Mouse (Mus musculus): ENCODE data around the gene Sox15. TPM values are rescaled to one million over a fixed set of nuclear protein-coding genes. Genes with fewer than 3 reads are reported as not detected.
"Not testable (repeated sequence)": the region's sequence is repeated elsewhere in the genome, so short reads cannot be mapped to it uniquely, and the experiment has no call there.

Gene Sox15
- total and polyA plus RNA-seq, 2 experiments from 2014 or later, result 0.19 to 0.27 TPM

GRCm38 (mm10) chr11:69697396-69697795 is 42.3 kb downstream of the Sox15 start:
- no peak for ATAC-seq (ENCODE audit: low FRiP score)
- 89% methylated on average over 3 of the region's 3 CpGs for WGBS

GRCm38 (mm10) chr11:69698574-69698973 is 43.5 kb downstream of the Sox15 start:
- H3K4me2 ChIP-seq (ENCODE audit: low read depth, low read length, poor library complexity, severe bottlenecking), result no peak overlapping the region
- no peaks in the 10 kb centered on the region for H3K36me3 ChIP-seq (ENCODE audit: insufficient read depth, low read length)
- no peak overlapping the region for H3K9ac ChIP-seq (replicated peaks; ENCODE audit: low read length, poor library complexity, severe bottlenecking)
- no peak overlapping the region for H3K4me3 ChIP-seq (ENCODE audit: low read depth, low read length)
- no peaks in the 10 kb centered on the region for H3K27me3 ChIP-seq (ENCODE audit: insufficient read depth, low read length)
- DNase-seq (ENCODE audit: low spot score) (no peak), ATAC-seq (ENCODE audit: low FRiP score) (no peak)
- peak; percentile 37 for TF ChIP-seq CTCF (IDR thresholded peaks at IDR 0.05)
- peaks cover 5% of the 10 kb centered on the region; the same call in 1 of the 2 replicates for H3K4me1 ChIP-seq (ENCODE audit: insufficient read depth, low read length)
- no peak overlapping the region for H3K27ac ChIP-seq (ENCODE audit: low read depth, low read length)
- 74% methylated on average over 5 of the region's 5 CpGs for WGBS
- H3K9me3 ChIP-seq (ENCODE audit: low read length), result no peaks in the 10 kb centered on the region

More at GRCm38 (mm10) chr11:69697396-69697795, 42.3 kb downstream of the Sox15 start:
- H3K4me3 ChIP-seq (ENCODE audit: low read depth, low read length), result no peak overlapping the region
- H3K27ac ChIP-seq (ENCODE audit: low read depth, low read length), result no peak overlapping the region
- no peaks in the 10 kb centered on the region for H3K9me3 ChIP-seq (ENCODE audit: low read length)
- peaks cover 5% of the 10 kb centered on the region; the same call in 1 of the 2 replicates for H3K4me1 ChIP-seq (ENCODE audit: insufficient read depth, low read length)
- H3K9ac ChIP-seq (replicated peaks; ENCODE audit: low read length, poor library complexity, severe bottlenecking), result no peak overlapping the region
- H3K4me2 ChIP-seq (ENCODE audit: low read depth, low read length, poor library complexity, severe bottlenecking), result no peak overlapping the region
- H3K27me3 ChIP-seq (ENCODE audit: insufficient read depth, low read length), result no peaks in the 10 kb centered on the region
- TF ChIP-seq CTCF (IDR thresholded peaks at IDR 0.05), result no peak
- no peak for DNase-seq (ENCODE audit: low spot score)
- no peaks in the 10 kb centered on the region for H3K36me3 ChIP-seq (ENCODE audit: insufficient read depth, low read length)

DNA sequence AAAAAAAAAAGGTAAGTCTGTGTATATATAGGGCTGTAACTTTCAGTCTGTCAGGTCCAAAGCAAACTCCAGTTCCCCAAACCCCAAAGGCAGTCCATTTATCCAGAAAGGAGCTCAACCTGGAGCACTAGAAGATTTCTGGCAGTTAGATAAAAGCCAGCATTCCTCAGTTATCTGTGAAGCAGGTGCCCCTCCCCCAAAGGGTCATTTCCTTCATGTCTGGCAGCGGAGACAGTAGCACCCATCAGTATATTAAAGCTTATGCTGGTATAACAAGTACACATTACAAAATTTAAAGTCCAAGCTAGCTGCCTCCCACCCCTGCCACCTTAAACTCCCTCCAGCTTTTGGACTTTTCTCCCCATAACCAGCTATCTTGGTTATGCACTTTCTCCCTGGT is 44.5 kb downstream of the Sox15 start:
- ATAC-seq (ENCODE audit: low FRiP score) (no peak), DNase-seq (ENCODE audit: low spot score) (no peak)
- Histone ChIP-seq H3K4me2 (ENCODE audit: low read depth, low read length, poor library complexity, severe bottlenecking) (no peak overlapping the region), H3K9me3 (ENCODE audit: low read length) (no peaks in the 10 kb centered on the region), H3K9ac (replicated peaks; ENCODE audit: low read length, poor library complexity, severe bottlenecking) (no peak overlapping the region), H3K27ac (ENCODE audit: low read depth, low read length) (no peak overlapping the region), H3K36me3 (ENCODE audit: insufficient read depth, low read length) (no peaks in the 10 kb centered on the region), H3K4me3 (ENCODE audit: low read depth, low read length) (no peak overlapping the region), H3K27me3 (ENCODE audit: insufficient read depth, low read length) (no peaks in the 10 kb centered on the region), H3K4me1 (ENCODE audit: insufficient read depth, low read length) (peaks cover 5% of the 10 kb centered on the region; the same call in 1 of the 2 replicates)
- WGBS, result 74% methylated on average over 1 of the region's 1 CpGs
- TF ChIP-seq CTCF (IDR thresholded peaks at IDR 0.05), result no peak

DNA sequence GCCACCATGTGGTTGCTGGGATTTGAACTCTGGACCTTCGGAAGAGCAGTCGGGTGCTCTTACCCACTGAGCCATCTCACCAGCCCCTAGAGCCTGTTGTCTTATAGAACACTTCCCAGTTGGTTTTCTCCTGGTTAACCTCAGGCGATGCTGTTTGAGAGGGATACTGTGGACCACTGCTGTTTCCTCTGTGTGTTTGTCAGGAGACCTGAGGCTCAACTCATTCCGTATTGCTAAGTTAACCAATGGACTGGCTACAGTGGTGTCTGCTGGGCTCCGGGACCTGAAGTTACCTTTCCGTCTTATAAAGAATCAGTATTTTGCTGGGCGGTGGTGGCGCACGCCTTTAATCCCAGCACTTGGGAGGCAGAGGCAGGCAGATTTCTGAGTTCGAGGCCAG is 47.8 kb downstream of the Sox15 start:
- H3K27me3 ChIP-seq (ENCODE audit: insufficient read depth, low read length); H3K27ac ChIP-seq (ENCODE audit: low read depth, low read length); DNase-seq (ENCODE audit: low spot score); H3K4me2 ChIP-seq (ENCODE audit: low read depth, low read length, poor library complexity, severe bottlenecking); ATAC-seq (ENCODE audit: low FRiP score); H3K36me3 ChIP-seq (ENCODE audit: insufficient read depth, low read length); H3K9me3 ChIP-seq (ENCODE audit: low read length); H3K9ac ChIP-seq (replicated peaks; ENCODE audit: low read length, poor library complexity, severe bottlenecking); H3K4me3 ChIP-seq (ENCODE audit: low read depth, low read length); H3K4me1 ChIP-seq (ENCODE audit: insufficient read depth, low read length): not testable (repeated sequence)
- 93% methylated on average over 10 of the region's 10 CpGs for WGBS

DNA sequence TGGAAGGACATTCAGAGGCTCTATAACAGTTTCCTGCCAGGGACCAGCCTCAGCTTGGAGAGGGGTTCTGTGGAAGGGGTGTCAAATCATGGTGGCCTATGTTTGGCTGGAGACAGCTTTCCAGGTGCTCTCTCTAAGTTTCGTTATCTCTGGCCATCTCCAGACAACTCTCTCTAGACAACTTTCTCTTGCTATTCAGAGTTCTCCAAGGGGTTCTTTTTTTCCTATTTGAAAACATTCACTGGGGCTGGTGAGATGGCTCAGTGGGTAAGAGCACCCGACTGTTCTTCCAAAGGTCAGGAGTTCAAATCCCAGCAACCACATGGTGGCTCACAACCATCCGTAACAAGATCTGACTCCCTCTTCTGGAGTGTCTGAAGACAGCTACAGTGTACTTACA is 48.3 kb downstream of the Sox15 start:
- H3K36me3 ChIP-seq (ENCODE audit: insufficient read depth, low read length); H3K9me3 ChIP-seq (ENCODE audit: low read length); H3K4me3 ChIP-seq (ENCODE audit: low read depth, low read length); ATAC-seq (ENCODE audit: low FRiP score); H3K4me2 ChIP-seq (ENCODE audit: low read depth, low read length, poor library complexity, severe bottlenecking); H3K27ac ChIP-seq (ENCODE audit: low read depth, low read length); H3K4me1 ChIP-seq (ENCODE audit: insufficient read depth, low read length); H3K27me3 ChIP-seq (ENCODE audit: insufficient read depth, low read length); DNase-seq (ENCODE audit: low spot score); H3K9ac ChIP-seq (replicated peaks; ENCODE audit: low read length, poor library complexity, severe bottlenecking): not testable (repeated sequence)
- WGBS, result 71% methylated on average over 2 of the region's 3 CpGs

DNA sequence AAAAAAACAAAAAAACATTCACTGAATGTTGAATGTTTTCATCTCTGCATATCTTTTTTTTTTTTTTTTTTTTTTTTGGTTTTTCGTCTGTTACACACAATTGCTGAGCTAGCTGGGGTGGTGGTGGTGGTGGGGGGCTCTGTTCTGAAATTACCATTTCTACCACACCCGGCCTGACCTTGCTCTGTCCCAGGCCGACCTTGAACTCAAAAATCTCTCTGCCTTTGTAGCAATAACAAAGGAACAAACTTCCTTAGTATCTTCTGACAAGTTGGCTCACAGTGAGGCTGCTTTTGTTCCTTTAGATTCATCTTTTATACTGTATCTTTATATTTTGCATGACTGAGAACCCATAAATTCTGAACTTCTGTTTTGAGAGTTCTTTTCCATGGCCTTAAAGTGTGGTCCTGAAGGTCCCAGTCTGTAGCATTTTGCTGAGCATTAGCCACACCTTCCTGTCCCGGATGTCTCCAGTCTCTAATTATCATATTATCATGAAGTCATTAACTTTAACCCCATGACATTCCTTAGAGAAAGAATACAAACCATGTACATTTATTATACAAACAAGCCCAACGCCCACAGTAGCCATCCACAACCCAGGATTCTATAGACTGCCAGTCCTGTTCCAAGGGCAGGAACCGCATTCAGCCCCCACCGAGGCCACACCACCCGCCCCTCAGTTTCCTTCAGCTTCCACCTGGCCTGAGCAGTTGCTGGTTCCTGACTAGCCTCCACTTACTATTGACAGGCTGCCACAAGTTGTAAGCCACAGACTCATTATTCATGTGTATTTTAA is 48.9 kb downstream of the Sox15 start:
- no peak for DNase-seq (ENCODE audit: low spot score)
- WGBS, result 72% methylated on average over 8 of the region's 8 CpGs
- no peak for TF ChIP-seq CTCF (IDR thresholded peaks at IDR 0.05)
- H3K4me1 ChIP-seq (ENCODE audit: insufficient read depth, low read length), result no peaks in the 10 kb centered on the region
- ATAC-seq (ENCODE audit: low FRiP score), result no peak
- no peak overlapping the region for H3K4me3 ChIP-seq (ENCODE audit: low read depth, low read length)
- no peaks in the 10 kb centered on the region for H3K9me3 ChIP-seq (ENCODE audit: low read length)
- no peak overlapping the region for H3K9ac ChIP-seq (replicated peaks; ENCODE audit: low read length, poor library complexity, severe bottlenecking)
- no peaks in the 10 kb centered on the region for H3K27me3 ChIP-seq (ENCODE audit: insufficient read depth, low read length)
- H3K27ac ChIP-seq (ENCODE audit: low read depth, low read length), result no peak overlapping the region
- H3K36me3 ChIP-seq (ENCODE audit: insufficient read depth, low read length), result no peaks in the 10 kb centered on the region
- H3K4me2 ChIP-seq (ENCODE audit: low read depth, low read length, poor library complexity, severe bottlenecking), result no peak overlapping the region
